Mouse (Mus musculus): ENCODE measurements around the gene Gm12845. TPM values are rescaled to one million over a fixed set of nuclear protein-coding genes. Genes with fewer than 3 reads are reported as not detected.
A peak's percentile ranks its signal among the peaks of the same experiment; 100 is the strongest.

Gm12845 gene
- polyA plus RNA-seq, 1 experiment from 2014 or later = not detected

DNA sequence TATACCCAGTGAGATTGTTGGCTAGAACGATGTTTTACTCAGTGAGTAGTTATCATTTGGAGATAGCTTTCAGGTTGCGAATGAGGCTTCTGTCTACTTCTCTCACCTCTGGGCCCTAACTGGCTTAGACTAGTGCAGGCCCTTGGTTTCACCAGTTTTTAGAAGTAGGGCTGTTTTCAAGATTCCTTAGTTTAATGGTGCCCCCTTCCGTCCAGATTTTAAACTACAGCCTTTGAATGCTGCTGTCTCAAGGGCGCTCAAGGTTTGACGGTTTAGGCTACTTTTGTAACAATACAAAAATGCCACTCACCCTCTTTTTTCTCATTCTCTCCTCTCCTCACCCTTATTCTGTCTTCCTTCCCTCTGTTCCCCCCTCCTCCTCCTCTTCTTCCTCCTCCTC, 46.7 kb downstream of the Gm12845 start:
- Histone ChIP-seq H3K4me3 (ENCODE audit: low read depth, low read length) (no peak overlapping the region), H3K4me1 (ENCODE audit: control insufficient read depth, insufficient read depth, low read length) (no peaks in the 10 kb centered on the region), H3K9ac (ENCODE audit: low read length) (no peak overlapping the region), H3K9me3 (ENCODE audit: control insufficient read depth, low read length) (no peaks in the 10 kb centered on the region), H3K27me3 (ENCODE audit: control insufficient read depth, insufficient read depth, low read length) (no peaks in the 10 kb centered on the region), H3K27ac (ENCODE audit: low read depth, low read length) (no peak overlapping the region), H3K36me3 (ENCODE audit: control insufficient read depth, insufficient read depth, low read length) (no peaks in the 10 kb centered on the region), H3K4me2 (ENCODE audit: low read depth) (no peak overlapping the region)
- 18% methylated on average over 5 of the region's 5 CpGs for WGBS
- DNase-seq (ENCODE audit: low spot score) (peak; percentile 77), ATAC-seq (ENCODE audit: insufficient read depth, low FRiP score, low TSS enrichment) (no peak)

DNA sequence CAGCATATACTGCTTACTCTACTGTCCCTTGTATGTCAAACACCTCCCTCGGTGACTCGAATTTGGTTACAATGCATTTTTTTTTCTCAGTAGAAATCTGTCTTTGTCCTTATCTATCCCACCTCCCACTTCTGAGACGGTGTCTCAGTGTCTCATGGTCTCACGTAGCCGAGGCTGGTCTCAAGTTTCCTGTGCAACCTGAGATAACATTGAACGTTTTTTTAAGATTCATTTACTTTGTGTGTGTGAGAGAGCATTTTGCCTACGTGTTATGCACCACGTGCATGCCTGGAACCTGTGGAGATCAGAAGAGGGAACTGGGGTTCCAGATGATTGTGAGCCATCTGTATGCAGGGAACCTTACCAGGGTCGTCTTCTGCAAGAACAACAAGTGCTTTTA, 48.7 kb downstream of the Gm12845 start:
- H3K4me1 ChIP-seq (ENCODE audit: control insufficient read depth, insufficient read depth, low read length) = no peaks in the 10 kb centered on the region
- no peak overlapping the region for H3K27ac ChIP-seq (ENCODE audit: low read depth, low read length)
- DNase-seq (ENCODE audit: low spot score) = no peak
- H3K27me3 ChIP-seq (ENCODE audit: control insufficient read depth, insufficient read depth, low read length) = no peaks in the 10 kb centered on the region
- H3K9ac ChIP-seq (ENCODE audit: low read length) = no peak overlapping the region
- ATAC-seq (ENCODE audit: insufficient read depth, low FRiP score, low TSS enrichment) = no peak
- H3K9me3 ChIP-seq (ENCODE audit: control insufficient read depth, low read length) = no peaks in the 10 kb centered on the region
- no peak overlapping the region for H3K4me2 ChIP-seq (ENCODE audit: low read depth)
- H3K36me3 ChIP-seq (ENCODE audit: control insufficient read depth, insufficient read depth, low read length) = no peaks in the 10 kb centered on the region
- 61% methylated on average over 9 of the region's 9 CpGs for WGBS
- no peak overlapping the region for H3K4me3 ChIP-seq (ENCODE audit: low read depth, low read length)

Other genes with a start within 250 kb of the Gm12845 start
- gene Rnf220, start 227.4 kb upstream of the Gm12845 start, polyA plus RNA-seq (2014; fragmentation: Nextera tagmentation; extraction: Ambion mirVana) = 73.5 and 76.8 TPM in 2 replicates
- gene Eri3, start 174.0 kb upstream of the Gm12845 start, polyA plus RNA-seq (2014; fragmentation: Nextera tagmentation; extraction: Ambion mirVana) = 130 and 135 TPM in 2 replicates
- 80.3 and 85.3 TPM in 2 replicates for gene Dmap1, start 42.1 kb upstream of the Gm12845 start, polyA plus RNA-seq (2014; fragmentation: Nextera tagmentation; extraction: Ambion mirVana)
- gene Klf17, start 41.2 kb downstream of the Gm12845 start, polyA plus RNA-seq (2014; fragmentation: Nextera tagmentation; extraction: Ambion mirVana) = not detected in 2 replicates
- 7.4 and 8.4 TPM in 2 replicates for gene Slc6a9, start 110.1 kb downstream of the Gm12845 start, polyA plus RNA-seq (2014; fragmentation: Nextera tagmentation; extraction: Ambion mirVana)
- gene Ccdc24, start 148.1 kb downstream of the Gm12845 start, polyA plus RNA-seq (2014; fragmentation: Nextera tagmentation; extraction: Ambion mirVana) = 0.81 and 1.8 TPM in 2 replicates
- gene B4galt2, start 159.1 kb downstream of the Gm12845 start, polyA plus RNA-seq (2014; fragmentation: Nextera tagmentation; extraction: Ambion mirVana) = 30.9 and 32.1 TPM in 2 replicates
- 235 and 249 TPM in 2 replicates for gene Atp6v0b, start 162.9 kb downstream of the Gm12845 start, polyA plus RNA-seq (2014; fragmentation: Nextera tagmentation; extraction: Ambion mirVana)
- gene Dph2, start 167.6 kb downstream of the Gm12845 start, polyA plus RNA-seq (2014; fragmentation: Nextera tagmentation; extraction: Ambion mirVana) = 23.8 and 25.0 TPM in 2 replicates
- 56.3 and 67.0 TPM in 2 replicates for gene Ipo13, start 190.6 kb downstream of the Gm12845 start, polyA plus RNA-seq (2014; fragmentation: Nextera tagmentation; extraction: Ambion mirVana)
- 1.5 and 1.7 TPM in 2 replicates for gene Artn, start 205.4 kb downstream of the Gm12845 start, polyA plus RNA-seq (2014; fragmentation: Nextera tagmentation; extraction: Ambion mirVana)